Mouse (Mus musculus) kidney, embryonic 14.5 days (tissue): Measurements from ENCODE around the gene Serpinb1a. TPM values are rescaled to one million over a fixed set of nuclear protein-coding genes. Genes with fewer than 3 reads are reported as not detected.

Source experiments
- ATAC-seq: fragments of 200-750 bp; cut with Nextera tagmentation; 2 replicates; pipeline ENCODE4 v1.8.0; 2017; ENCODE audit warnings: moderate number of reproducible peaks, mild to moderate bottlenecking, moderate TSS enrichment, moderate library complexity; ENCODE audit not compliant: low FRiP score, low TSS enrichment
- H3K27ac ChIP-seq: fragments of 300-500 bp; sonication (generic); 2 replicates; pipeline ENCODE4 v1.5.1; 2014; ENCODE audit warnings: low read depth, mild to moderate bottlenecking, low read length, moderate library complexity, mixed read lengths
- H3K27me3 ChIP-seq: fragments of 300-500 bp; sonication (generic); 2 replicates; pipeline ENCODE4 v1.6.1; 2014; ENCODE audit warnings: mild to moderate bottlenecking, low read length; ENCODE audit not compliant: control insufficient read depth, insufficient read depth
- H3K36me3 ChIP-seq: fragments of 300-500 bp; sonication (generic); 2 replicates; pipeline ENCODE4 v1.6.1; 2014; ENCODE audit warnings: low read length, mixed read lengths; ENCODE audit not compliant: control insufficient read depth, insufficient read depth
- H3K4me1 ChIP-seq: fragments of 300-500 bp; sonication (generic); 2 replicates; pipeline ENCODE4 v1.6.1; 2014; ENCODE audit warnings: low read length, mixed read lengths; ENCODE audit not compliant: control insufficient read depth, insufficient read depth
- H3K4me2 ChIP-seq: fragments of 300-500 bp; sonication (generic); replicated peaks from 2 replicates; pipeline ENCODE4 v1.6.1; 2014; ENCODE audit warnings: low read depth, mild to moderate bottlenecking, low read length
- H3K4me3 ChIP-seq: fragments of 300-500 bp; sonication (generic); 2 replicates; pipeline ENCODE4 v1.5.1; 2014; ENCODE audit warnings: mild to moderate bottlenecking, low read length
- H3K9ac ChIP-seq: fragments of 300-500 bp; sonication (generic); 2 replicates; pipeline ENCODE4 v1.6.1; 2014; ENCODE audit warnings: low read depth, mild to moderate bottlenecking, low read length, moderate library complexity
- H3K9me3 ChIP-seq: fragments of 300-500 bp; sonication (generic); 2 replicates; pipeline ENCODE4 v1.6.1; 2016; ENCODE audit warnings: low read length; ENCODE audit not compliant: control insufficient read depth
- WGBS: fragments of 180-500 bp; shearing (Covaris S2); extraction: QIAGEN DNeasy Blood & Tissue Kit; methylation state at CpG from one replicate; pipeline ENCODE4 v1.1.7; 2014; 5-methylcytosine and 5-hydroxymethylcytosine counted together
- polyA plus RNA-seq: library from polyadenylated mRNA; unstranded; fragments of >200 nt; fragmentation: Nextera tagmentation; extraction: Ambion mirVana; gene quantifications from 2 replicates; pipeline ENCODE4 v1.2.1, GENCODE M21; 2014

Gene Serpinb1a
- polyA plus RNA-seq, 1 experiment from 2014 or later, result 7.9 TPM

DNA sequence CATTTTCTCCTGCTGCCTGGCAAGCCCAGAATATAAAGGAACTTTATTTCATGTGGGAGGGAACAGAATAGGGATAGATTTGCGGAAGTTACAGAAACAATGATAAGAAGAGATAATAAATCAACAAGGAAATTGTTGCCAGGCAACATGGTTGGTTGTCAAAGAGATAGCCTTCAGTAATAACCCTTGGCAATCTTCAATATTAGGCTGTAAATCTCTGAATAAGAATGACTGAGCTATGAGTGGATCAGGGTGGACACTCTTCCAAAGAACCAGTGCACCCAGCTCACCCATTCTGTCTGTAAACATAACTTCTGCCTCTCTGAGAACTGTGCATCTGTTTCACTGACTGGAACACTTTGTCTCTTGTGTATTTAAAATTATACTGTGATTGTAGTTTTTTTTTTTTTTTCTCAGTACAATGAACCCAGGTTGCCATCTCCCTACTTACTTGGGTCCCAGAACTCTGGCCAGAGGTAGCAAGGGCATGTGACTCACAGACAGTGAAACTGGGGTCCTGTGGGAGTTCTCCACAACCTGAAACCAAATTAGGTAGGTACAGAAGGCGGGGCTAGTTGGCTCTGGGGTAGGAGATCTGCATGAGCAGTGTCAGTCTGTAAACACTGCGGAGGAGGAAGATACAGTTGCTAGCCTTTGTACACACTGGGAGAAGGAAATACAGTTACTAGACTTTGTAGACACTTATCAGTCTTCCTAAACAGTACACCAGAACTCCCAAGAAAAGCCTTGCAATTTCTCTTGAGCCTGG is 19.3 kb downstream of the Serpinb1a start:
- Histone ChIP-seq H3K4me2 (no peak overlapping the region), H3K27me3 (no peaks in the 10 kb centered on the region), H3K4me3 (no peak overlapping the region), H3K36me3 (no peaks in the 10 kb centered on the region), H3K9me3 (no peaks in the 10 kb centered on the region), H3K27ac (no peak overlapping the region), H3K9ac (no peak overlapping the region), H3K4me1 (no peaks in the 10 kb centered on the region)
- 74% methylated on average over 3 of the region's 3 CpGs for WGBS
- ATAC-seq, result no peak

DNA sequence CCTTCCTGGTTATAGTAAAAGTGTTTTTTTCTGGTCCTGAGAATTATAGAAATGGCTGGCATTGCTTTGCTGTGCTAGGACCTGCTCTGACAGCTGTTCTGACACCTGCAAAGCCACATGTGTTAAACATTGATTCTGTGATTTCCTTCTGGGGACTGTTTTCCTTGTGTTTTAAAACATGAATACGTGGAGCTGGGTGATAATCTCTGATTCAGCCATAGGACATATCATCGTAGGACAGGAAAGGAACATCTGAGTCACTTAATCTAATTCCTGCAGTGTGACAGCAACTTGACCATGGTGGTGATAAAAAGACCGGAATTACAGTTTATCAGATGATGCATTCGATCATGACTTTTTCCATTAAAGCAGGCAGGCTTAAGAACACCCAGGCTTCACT is 22.1 kb downstream of the Serpinb1a start:
- Histone ChIP-seq H3K9me3 (no peaks in the 10 kb centered on the region), H3K4me3 (no peak overlapping the region), H3K27me3 (no peaks in the 10 kb centered on the region), H3K36me3 (no peaks in the 10 kb centered on the region), H3K4me2 (no peak overlapping the region), H3K27ac (no peak overlapping the region), H3K9ac (no peak overlapping the region), H3K4me1 (no peaks in the 10 kb centered on the region)
- 77% methylated on average over 4 of the region's 4 CpGs for WGBS
- ATAC-seq, result no peak

GRCm38 (mm10) chr13:32827951-32828350 is 23.0 kb downstream of the Serpinb1a start:
- no peaks in the 10 kb centered on the region for H3K4me1 ChIP-seq
- H3K36me3 ChIP-seq, result no peaks in the 10 kb centered on the region
- ATAC-seq, result 0 out of 2 replicates have a peak, but pooled peaks have one; percentile 35
- H3K4me2 ChIP-seq, result no peak overlapping the region
- H3K9me3 ChIP-seq, result no peaks in the 10 kb centered on the region
- no peak overlapping the region for H3K27ac ChIP-seq
- no peak overlapping the region for H3K9ac ChIP-seq
- no peak overlapping the region for H3K4me3 ChIP-seq
- H3K27me3 ChIP-seq, result no peaks in the 10 kb centered on the region
- 60% methylated on average over 4 of the region's 4 CpGs for WGBS

GRCm38 (mm10) chr13:32827111-32827822 is 23.7 kb downstream of the Serpinb1a start:
- Histone ChIP-seq H3K4me2 (no peak overlapping the region), H3K27ac (no peak overlapping the region), H3K4me3 (no peak overlapping the region), H3K27me3 (no peaks in the 10 kb centered on the region), H3K9me3 (no peaks in the 10 kb centered on the region), H3K4me1 (no peaks in the 10 kb centered on the region), H3K9ac (no peak overlapping the region), H3K36me3 (no peaks in the 10 kb centered on the region; the same call in 1 of the 2 replicates)
- no peak for ATAC-seq
- WGBS, result 80% methylated on average over 3 of the region's 3 CpGs

- Histone ChIP-seq H3K9ac (no peak overlapping the region), H3K4me3 (no peak overlapping the region), H3K36me3 (peaks cover 15% of the 10 kb centered on the region), H3K4me2 (no peak overlapping the region), H3K9me3 (no peaks in the 10 kb centered on the region), H3K4me1 (no peaks in the 10 kb centered on the region), H3K27ac (no peak overlapping the region), H3K27me3 (no peaks in the 10 kb centered on the region)
- ATAC-seq, result no peak
- 94% methylated on average over 8 of the region's 8 CpGs for WGBS
These were observed 25.4 kb downstream of the Serpinb1a start for GRCm38 (mm10) chr13:32825546-32825945.

- Histone ChIP-seq H3K9me3 (no peaks in the 10 kb centered on the region), H3K9ac (no peak overlapping the region), H3K27ac (no peak overlapping the region), H3K4me2 (no peak overlapping the region), H3K4me3 (no peak overlapping the region), H3K27me3 (no peaks in the 10 kb centered on the region), H3K4me1 (no peaks in the 10 kb centered on the region), H3K36me3 (peaks cover 21% of the 10 kb centered on the region)
- WGBS, result 74% methylated on average over 6 of the region's 6 CpGs
- no peak for ATAC-seq
These were observed 26.3 kb downstream of the Serpinb1a start for GRCm38 (mm10) chr13:32824377-32825330.

DNA sequence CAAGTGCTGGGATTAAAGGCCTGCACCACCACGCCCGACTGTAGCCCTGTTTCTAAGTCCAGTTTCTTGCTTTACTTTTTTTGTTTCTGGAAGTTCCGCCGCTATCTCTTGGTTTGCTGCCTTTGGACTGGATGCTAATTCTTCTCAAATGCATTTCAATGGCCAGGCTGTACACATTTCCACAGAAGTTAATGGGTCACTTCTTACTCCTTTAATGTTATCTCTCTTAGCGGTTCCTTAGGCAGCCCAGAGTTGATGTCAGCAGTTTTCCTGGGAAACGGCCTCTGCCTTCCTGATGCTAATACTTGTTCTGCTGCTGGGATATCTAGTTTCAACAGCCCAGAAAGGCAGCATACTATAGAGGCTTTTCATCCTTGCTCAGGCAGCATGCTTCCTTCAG is 27.9 kb downstream of the Serpinb1a start:
- H3K4me3 ChIP-seq, result no peak overlapping the region
- H3K4me2 ChIP-seq, result no peak overlapping the region
- no peaks in the 10 kb centered on the region for H3K27me3 ChIP-seq
- no peaks in the 10 kb centered on the region for H3K9me3 ChIP-seq
- 77% methylated on average over 6 of the region's 6 CpGs for WGBS
- no peak for ATAC-seq
- no peak overlapping the region for H3K27ac ChIP-seq
- no peak overlapping the region for H3K9ac ChIP-seq
- H3K4me1 ChIP-seq, result no peaks in the 10 kb centered on the region
- peaks cover 35% of the 10 kb centered on the region for H3K36me3 ChIP-seq

GRCm38 (mm10) chr13:32821671-32822070 is 29.3 kb downstream of the Serpinb1a start:
- Histone ChIP-seq H3K27me3 (no peaks in the 10 kb centered on the region), H3K4me2 (no peak overlapping the region), H3K9me3 (no peaks in the 10 kb centered on the region), H3K4me3 (no peak overlapping the region), H3K27ac (no peak overlapping the region), H3K9ac (no peak overlapping the region), H3K36me3 (peaks cover 48% of the 10 kb centered on the region), H3K4me1 (no peaks in the 10 kb centered on the region)
- WGBS, result 97% methylated on average over 4 of the region's 4 CpGs
- ATAC-seq, result no peak
